Mouse (Mus musculus): ENCODE measurements around the gene Wdpcp. TPM values are rescaled to one million over a fixed set of nuclear protein-coding genes. Genes with fewer than 3 reads are reported as not detected.

Gene Wdpcp
- total RNA-seq, 2 experiments from 2014 or later, result 4.8 TPM

GRCm38 (mm10) chr11:21569002-21569401 lies 3.0 kb upstream of the Wdpcp start:
- no peak for DNase-seq
- intact Hi-C loops (cut with DNase I), result no loop called here

GRCm38 (mm10) chr11:21569456-21570108 lies 2.5 kb upstream of the Wdpcp start:
- DNase-seq, result peak; percentile 31 to 48
- intact Hi-C loops (cut with DNase I), result loop anchor here (2.0 kb wide), 1 partner anchor 199 kb away; the partner anchor contains the start of gene Ugp2

- DNase-seq, result peak in 1 of 2 experiments; percentile 28
Observed at GRCm38 (mm10) chr11:21570109-21570474, 1.9 kb upstream of the Wdpcp start.

GRCm38 (mm10) chr11:21570973-21571372 lies 1.1 kb upstream of the Wdpcp start:
- peak in 1 of 2 experiments; percentile 30 for DNase-seq
- intact Hi-C loops (cut with DNase I), result loop anchor here (2.0 kb wide), 1 partner anchor 200 kb away; the partner anchor contains the start of gene Ugp2

More at GRCm38 (mm10) chr11:21570109-21570474, 1.9 kb upstream of the Wdpcp start:
- intact Hi-C loops (cut with DNase I), result loop anchor here (2.0 kb wide), 1 partner anchor 199 kb away; the partner anchor contains the start of gene Ugp2

- intact Hi-C loops (cut with DNase I), result no loop called here
Observed at GRCm38 (mm10) chr11:21581472-21581871, 9.4 kb downstream of the Wdpcp start.

GRCm38 (mm10) chr11:21583286-21583685 lies 11.3 kb downstream of the Wdpcp start:
- intact Hi-C loops (cut with DNase I), result no loop called here
- no peak for DNase-seq

More at GRCm38 (mm10) chr11:21581472-21581871, 9.4 kb downstream of the Wdpcp start:
- no peak for DNase-seq

GRCm38 (mm10) chr11:21602497-21602896 lies 30.5 kb downstream of the Wdpcp start:
- intact Hi-C loops (cut with DNase I), result no loop called here
- no peak for DNase-seq

GRCm38 (mm10) chr11:21615915-21616314 lies 43.9 kb downstream of the Wdpcp start:
- intact Hi-C loops (cut with DNase I), result loop anchor here (10.0 kb wide), 1 partner anchor 359 kb away; no protein-coding TSS in a partner anchor

GRCm38 (mm10) chr11:21634171-21634907 lies 62.3 kb downstream of the Wdpcp start:
- intact Hi-C loops (cut with DNase I), result no loop called here
- DNase-seq, result no peak

More at GRCm38 (mm10) chr11:21615915-21616314, 43.9 kb downstream of the Wdpcp start:
- DNase-seq, result no peak

GRCm38 (mm10) chr11:21638341-21638740 lies 66.3 kb downstream of the Wdpcp start:
- intact Hi-C loops (cut with DNase I), result no loop called here
- DNase-seq, result no peak

GRCm38 (mm10) chr11:21639534-21639933 lies 67.5 kb downstream of the Wdpcp start:
- peak; percentile 49 to 65 for DNase-seq
- intact Hi-C loops (cut with DNase I), result no loop called here

- intact Hi-C loops (cut with DNase I), result loop anchor here (10.0 kb wide), 1 partner anchor 561 kb away; no protein-coding TSS in a partner anchor
- DNase-seq, result no peak
Observed at GRCm38 (mm10) chr11:21644231-21644630, 72.2 kb downstream of the Wdpcp start.

- intact Hi-C loops (cut with DNase I), result loop anchor here (10.0 kb wide), 1 partner anchor 559 kb away; no protein-coding TSS in a partner anchor
- no peak for DNase-seq
Observed at GRCm38 (mm10) chr11:21646136-21646535, 74.1 kb downstream of the Wdpcp start.

- no peak for DNase-seq
- intact Hi-C loops (cut with DNase I), result no loop called here
Observed at GRCm38 (mm10) chr11:21658985-21659384, 87.0 kb downstream of the Wdpcp start.

GRCm38 (mm10) chr11:21677034-21677433 lies 105.0 kb downstream of the Wdpcp start:
- no peak for DNase-seq
- intact Hi-C loops (cut with DNase I), result no loop called here

GRCm38 (mm10) chr11:21688441-21688840 lies 116.4 kb downstream of the Wdpcp start:
- intact Hi-C loops (cut with DNase I), result no loop called here
- DNase-seq, result no peak

- DNase-seq, result no peak
- intact Hi-C loops (cut with DNase I), result no loop called here
Observed at GRCm38 (mm10) chr11:21690730-21691129, 118.7 kb downstream of the Wdpcp start.

- intact Hi-C loops (cut with DNase I), result no loop called here
- DNase-seq, result no peak
Observed at GRCm38 (mm10) chr11:21694087-21694486, 122.1 kb downstream of the Wdpcp start.

GRCm38 (mm10) chr11:21697642-21698041 lies 125.6 kb downstream of the Wdpcp start:
- intact Hi-C loops (cut with DNase I), result no loop called here
- DNase-seq, result no peak

- no peak for DNase-seq
- intact Hi-C loops (cut with DNase I), result no loop called here
Observed at GRCm38 (mm10) chr11:21713508-21713907, 141.5 kb downstream of the Wdpcp start.

- intact Hi-C loops (cut with DNase I), result no loop called here
- DNase-seq, result no peak
Observed at GRCm38 (mm10) chr11:21714065-21714464, 142.0 kb downstream of the Wdpcp start.

Measured in heart, postnatal 36 days (tissue).